Mouse (Mus musculus) gastrocnemius, postnatal 4 days (tissue): ENCODE data around the gene Fam69b. TPM values are rescaled to one million over a fixed set of nuclear protein-coding genes. Genes with fewer than 3 reads are reported as not detected.

Source experiments
- DNase-seq, 2 experiments: peaks; one replicate each; pipeline ENCODE4 v3.0.0; 2021 to 2022; ENCODE audit warnings: low spot score in 2 of 2, mixed read lengths in 2 of 2
- microRNA-seq: library from miRNA; unstranded; fragments of <30 nt; microRNA quantifications from one replicate; pipeline ENCODE4 v1.2.0, GENCODE M21; 2021
- total RNA-seq, 2 experiments: library from RNA; stranded (reverse); gene quantifications; 2 replicates each; pipeline ENCODE4 v1.2.3; 2021

Fam69b gene
- total RNA-seq, 2 experiments from 2014 or later, result 2.6 to 4.0 TPM

- no peak for DNase-seq
These were observed 26.4 kb downstream of the Fam69b start for GRCm38 (mm10) chr2:26654687-26655086.

GRCm38 (mm10) chr2:26657426-26657825 lies 29.2 kb downstream of the Fam69b start:
- no peak for DNase-seq

DNA sequence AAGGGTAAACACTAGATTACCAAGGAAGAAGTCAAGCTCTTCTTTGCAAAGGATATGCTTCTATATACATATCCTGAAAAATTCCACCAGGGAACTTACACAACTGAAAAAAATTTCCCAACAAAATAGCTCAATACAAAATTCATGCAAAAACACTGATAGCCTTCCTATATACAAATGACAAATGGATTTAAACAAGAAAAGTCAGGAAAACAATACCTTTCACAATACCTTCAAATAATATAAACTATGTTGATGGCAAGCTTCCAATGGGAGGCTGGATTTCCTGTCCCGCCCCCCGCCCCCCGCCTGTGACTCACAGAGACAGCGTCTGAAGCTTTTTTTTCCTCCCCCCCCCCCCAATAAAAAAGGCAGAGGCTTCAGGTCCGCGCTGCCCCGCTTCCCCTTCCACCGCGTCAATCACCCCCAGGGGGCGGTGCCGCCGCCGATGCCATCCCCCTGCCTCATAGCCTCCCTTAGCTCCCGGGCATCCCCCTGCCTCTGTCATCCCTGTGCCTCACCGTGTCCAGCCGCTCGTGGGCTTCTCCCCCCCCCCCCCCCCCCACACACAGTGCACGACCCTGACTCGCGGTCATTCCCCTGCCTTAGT lies 33.0 kb downstream of the Fam69b start:
- DNase-seq, result peak in 1 of 2 experiments; percentile 7

- peak in 1 of 2 experiments; percentile 6 for DNase-seq
These were observed 33.7 kb downstream of the Fam69b start for GRCm38 (mm10) chr2:26661768-26662508.

- DNase-seq, result peak in 1 of 2 experiments; percentile 5
These were observed 34.2 kb downstream of the Fam69b start for GRCm38 (mm10) chr2:26662509-26662882.

DNA sequence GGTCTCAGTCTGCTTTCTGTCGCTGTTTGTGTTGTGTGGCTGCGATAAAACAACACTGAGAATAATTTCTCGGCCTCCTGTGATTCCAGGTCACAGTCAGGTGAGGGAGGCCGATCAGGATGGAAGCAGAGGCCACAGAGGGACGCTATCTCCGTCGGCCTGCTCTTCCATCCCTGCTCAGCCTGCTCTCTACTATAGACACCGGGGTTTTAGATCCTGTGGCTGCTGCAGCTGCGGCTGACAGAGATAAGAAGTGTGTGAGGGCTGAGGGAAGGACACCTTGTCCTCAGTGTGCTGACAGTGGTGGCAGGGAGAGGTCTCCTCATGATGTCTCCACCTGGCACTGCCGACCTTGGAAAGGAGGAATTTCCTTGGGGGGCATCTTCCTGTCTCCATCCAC lies 34.9 kb downstream of the Fam69b start:
- peak in 1 of 2 experiments; percentile 2 for DNase-seq

- DNase-seq, result peak in 1 of 2 experiments; percentile 56
These were observed 35.3 kb downstream of the Fam69b start for GRCm38 (mm10) chr2:26663551-26663950.

DNA sequence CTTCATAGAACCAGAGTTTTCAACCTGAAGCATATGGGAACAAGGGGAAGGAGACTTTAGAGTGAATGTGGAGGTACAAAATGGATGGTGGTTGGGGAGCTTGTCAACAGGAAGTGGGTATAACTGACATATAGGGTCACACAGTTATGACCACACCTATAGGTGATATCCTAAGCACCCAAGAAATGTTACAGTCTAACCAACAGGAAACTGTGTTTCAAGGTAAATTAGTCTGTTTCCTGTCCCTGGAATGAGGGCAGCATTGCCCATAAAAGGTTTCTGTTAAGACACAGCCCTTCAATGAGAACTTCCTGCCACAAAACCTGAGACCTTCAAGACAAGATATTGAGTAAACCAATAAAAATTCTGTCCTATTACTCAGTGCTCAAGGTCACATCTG lies 40.5 kb downstream of the Fam69b start:
- DNase-seq, result no peak

- DNase-seq, result no peak
These were observed 42.9 kb downstream of the Fam69b start, which contains the start of gene Lcn4 for GRCm38 (mm10) chr2:26671182-26671581. Lcn4 (minus strand) TSS chr2:26671282.

Small RNA genes within 50 kb of the gene (microRNA-seq; reads per million reads assigned to microRNA genes)
- gene Mir126a (0.63 reads per million), gene Mir126b (not detected)

Other genes with a start within 250 kb of the Fam69b start
- gene Snapc4, start 247.8 kb upstream of the Fam69b start, total RNA-seq, result 10 to 100 TPM; 20.6 to 22.2 TPM
- gene Entr1, start 239.1 kb upstream of the Fam69b start, total RNA-seq, result 10 to 100 TPM; 42.7 to 50.2 TPM
- gene Pmpca, start 239.1 kb upstream of the Fam69b start, total RNA-seq, result 100 to 1,000 TPM; 123 to 124 TPM
- gene Inpp5e, start 219.3 kb upstream of the Fam69b start, total RNA-seq, result 10 to 100 TPM; 12.5 to 13.2 TPM
- 10 to 100 TPM; 40.9 to 45.4 TPM for gene Sec16a, start 183.2 kb upstream of the Fam69b start, total RNA-seq
- gene Notch1, start 111.8 kb upstream of the Fam69b start, total RNA-seq, result 10 to 100 TPM; 48.4 to 52.9 TPM
- 100 to 1,000 TPM; 132 to 141 TPM for gene Egfl7, start 48.4 kb upstream of the Fam69b start, total RNA-seq
- not detected for gene Gm20532, start 41.8 kb upstream of the Fam69b start, total RNA-seq
- gene Agpat2, start 24.0 kb upstream of the Fam69b start, total RNA-seq, result 10 to 100 TPM; 12.1 to 19.0 TPM
- not detected for gene Lcn4, start 42.8 kb downstream of the Fam69b start, total RNA-seq
- not detected for gene Abo, start 236.5 kb downstream of the Fam69b start, total RNA-seq